In the genomic region with DNA sequence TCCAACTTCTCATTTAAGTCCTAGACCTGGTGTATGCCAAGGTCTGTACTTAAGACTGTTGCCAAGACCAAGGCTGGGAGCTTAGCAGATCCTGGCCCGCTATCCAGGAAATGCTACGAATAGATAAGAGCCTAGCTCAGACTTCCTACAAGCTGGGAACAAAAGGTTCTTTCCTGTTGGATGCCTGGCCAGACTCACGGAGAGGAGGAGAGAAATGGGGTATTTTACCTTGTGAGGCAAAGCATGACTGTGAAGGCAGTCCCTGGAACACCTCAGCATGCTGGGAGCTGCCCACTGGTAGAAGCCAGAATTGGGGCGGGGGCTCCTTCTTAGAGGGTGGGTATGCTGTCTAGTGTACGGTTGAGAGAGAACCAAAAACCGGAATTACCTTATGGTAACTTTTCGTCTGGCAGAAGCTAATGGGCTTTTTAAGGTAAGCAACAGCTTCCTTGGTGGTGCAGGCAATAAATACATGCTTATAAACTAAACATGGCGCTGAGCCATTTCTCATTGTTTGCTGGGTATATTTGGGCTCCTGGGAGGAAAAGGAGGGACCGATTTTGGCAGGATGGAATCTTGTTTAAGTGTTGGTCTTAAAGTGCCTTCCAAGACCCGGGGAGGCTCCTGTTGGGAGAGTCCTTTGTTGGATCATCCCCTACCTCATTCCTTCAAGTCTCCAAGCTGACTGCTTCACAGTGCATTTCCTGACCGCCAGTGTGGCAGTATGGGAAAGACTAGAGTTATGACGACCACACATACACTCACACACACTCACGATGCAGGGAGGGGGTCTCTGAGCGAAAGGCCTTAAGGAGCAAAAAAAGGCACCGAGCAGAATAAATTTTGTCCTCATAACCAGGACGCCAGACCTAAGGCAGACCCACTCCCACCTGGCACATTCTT, we compare ENCODE assay signal across 9 mouse cellular contexts. TPM values are rescaled to one million over a fixed set of nuclear protein-coding genes. Genes with fewer than 3 reads are reported as not detected.
DNase-seq lines count a peak whose midpoint lies in the region; ATAC-seq and TF ChIP-seq lines count a peak whose summit lies in the region.
"Had no signal": no experiment of that assay in that cellular context is flagged by ENCODE, and none has a peak within 500 bp of the region (broad histone marks: within the 10 kb centered on the region; RNA-seq: fewer than 3 reads in every experiment).

No protein-coding gene starts in this region.

- H3K9ac ChIP-seq in lung, embryonic 16.5 days (ENCODE audit: low read length): peak overlapping the region; percentile 75; the same call in 1 of the 2 replicates

- TF ChIP-seq CTCF in gastrocnemius, adult 2 months (IDR thresholded peaks at IDR 0.05): no peak

- peak; percentile 33 for DNase-seq in gastrocnemius, adult 2 months
- DNase-seq in gastrocnemius, postnatal 36 days: no peak
- peak; percentile 72 for DNase-seq in gonadal fat pad, adult 2 months (ENCODE audit: low read depth)
- peak; percentile 52 for DNase-seq in kidney, adult 11 months
- DNase-seq in thymus, adult 18-20 months: no peak
- no peak for DNase-seq in urinary bladder, postnatal 36 days (ENCODE audit: low spot score in 2 of 2)

- H3K4me2 ChIP-seq in lung, embryonic 16.5 days (ENCODE audit: low read depth, low read length): peak overlapping the region; percentile 96

- WGBS in lung, embryonic 16.5 days: 49% methylated on average over 16 of the region's 16 CpGs

- peaks cover 32% of the 10 kb centered on the region for H3K4me1 ChIP-seq in lung, embryonic 16.5 days (replicated peaks; ENCODE audit: control insufficient read depth, insufficient read depth, low read length)

- H3K27ac ChIP-seq in gastrocnemius, adult 2 months: peak overlapping the region; percentile 88
- peak overlapping the region; percentile 94 for H3K27ac ChIP-seq in lung, embryonic 16.5 days (ENCODE audit: low read length)

- no peaks in the 10 kb centered on the region for H3K36me3 ChIP-seq in lung, embryonic 16.5 days (ENCODE audit: control insufficient read depth, insufficient read depth, low read length)

- H3K4me3 ChIP-seq in gastrocnemius, adult 2 months: peak overlapping the region; percentile 81
- H3K4me3 ChIP-seq in lung, embryonic 16.5 days (ENCODE audit: low read length): peak overlapping the region; percentile 69

- no peaks in the 10 kb centered on the region for H3K9me3 ChIP-seq in lung, embryonic 16.5 days (ENCODE audit: control insufficient read depth, low read length)

- peaks cover 6% of the 10 kb centered on the region; the same call in 1 of the 2 replicates for H3K27me3 ChIP-seq in lung, embryonic 16.5 days (ENCODE audit: control insufficient read depth, insufficient read depth, low read depth, low read length)

- peak; percentile 62 for ATAC-seq in lung, embryonic 16.5 days (ENCODE audit: low read depth)
- no peak for ATAC-seq in granulocyte monocyte progenitor cell, adult 5-6 weeks (replicated peaks; ENCODE audit: poor library complexity, severe bottlenecking)

- intact Hi-C loops in gastrocnemius, adult 2 months (cut with DNase I): no loop called here
- intact Hi-C loops in gastrocnemius, postnatal 36 days (cut with DNase I): no loop called here

RNA-seq across cellular contexts. Expression of a gene that starts 8.1 kb away (rescaled TPM):
- 1 to 10 TPM; 3.9 to 4.7 TPM for total RNA-seq in gastrocnemius, adult 2 months (2021)
- total RNA-seq in gastrocnemius, postnatal 36 days (2021): 1 to 10 TPM; 4.3 to 6.0 TPM
- polyA plus RNA-seq in gonadal fat pad, adult 2 months (2012; rRNA removed): 579 and 676 TPM in 2 replicates
- polyA plus RNA-seq in lung, embryonic 16.5 days (2015; fragmentation: Nextera tagmentation; extraction: Ambion mirVana): 41.9 and 44.6 TPM in 2 replicates
- 0.56 and 1.6 TPM in 2 replicates for total RNA-seq in granulocyte monocyte progenitor cell, adult 5-6 weeks (2014; fragmentation: Nextera tagmentation)
- 0.69 and 0.82 TPM in 2 replicates for total RNA-seq in granulocyte monocyte progenitor cell, adult 5-6 weeks (2017)

RNA-seq across cellular contexts. Expression of a gene that starts 22.7 kb away (rescaled TPM):
- 10 to 100 TPM; 18.4 to 24.6 TPM for total RNA-seq in gastrocnemius, adult 2 months (2021)
- total RNA-seq in gastrocnemius, postnatal 36 days (2021): 10 to 100 TPM; 24.1 to 34.8 TPM
- 267 and 456 TPM in 2 replicates for polyA plus RNA-seq in gonadal fat pad, adult 2 months (2012; rRNA removed)
- 16.2 and 17.9 TPM in 2 replicates for polyA plus RNA-seq in lung, embryonic 16.5 days (2015; fragmentation: Nextera tagmentation; extraction: Ambion mirVana)
- not detected in 2 replicates for total RNA-seq in granulocyte monocyte progenitor cell, adult 5-6 weeks (2014; fragmentation: Nextera tagmentation)
- not detected in 2 replicates for total RNA-seq in granulocyte monocyte progenitor cell, adult 5-6 weeks (2017)

RNA-seq across cellular contexts. Expression of a gene that starts 49.5 kb away (rescaled TPM):
- total RNA-seq in gastrocnemius, adult 2 months (2021): not detected
- total RNA-seq in gastrocnemius, postnatal 36 days (2021): not detected
- polyA plus RNA-seq in gonadal fat pad, adult 2 months (2012; rRNA removed): 0.19 and 0.23 TPM in 2 replicates
- 0.34 and 0.45 TPM in 2 replicates for polyA plus RNA-seq in lung, embryonic 16.5 days (2015; fragmentation: Nextera tagmentation; extraction: Ambion mirVana)
- total RNA-seq in granulocyte monocyte progenitor cell, adult 5-6 weeks (2014; fragmentation: Nextera tagmentation): not detected in 2 replicates
- total RNA-seq in granulocyte monocyte progenitor cell, adult 5-6 weeks (2017): not detected in 2 replicates
- polyA plus RNA-seq: large intestine, adult 2 months had no signal

Comparison
In these comparisons a context has a peak if more than half of its experiments do, and no peak if none do; other contexts are left out.
1. DNase-seq: peak in gastrocnemius, adult 2 months (single experiment), gonadal fat pad, adult 2 months (single experiment) and kidney, adult 11 months (single experiment); none in gastrocnemius, postnatal 36 days (0 of 2), thymus, adult 18-20 months (0 of 2) and urinary bladder, postnatal 36 days (0 of 2).
2. RNA of a gene that starts 22.7 kb away (total RNA-seq): 24.1 to 34.8 TPM in gastrocnemius, postnatal 36 days and 18.4 to 24.6 TPM in gastrocnemius, adult 2 months; not detected in granulocyte monocyte progenitor cell, adult 5-6 weeks; every median in the first group is over 10 times any median in the second.